In the genomic region with DNA sequence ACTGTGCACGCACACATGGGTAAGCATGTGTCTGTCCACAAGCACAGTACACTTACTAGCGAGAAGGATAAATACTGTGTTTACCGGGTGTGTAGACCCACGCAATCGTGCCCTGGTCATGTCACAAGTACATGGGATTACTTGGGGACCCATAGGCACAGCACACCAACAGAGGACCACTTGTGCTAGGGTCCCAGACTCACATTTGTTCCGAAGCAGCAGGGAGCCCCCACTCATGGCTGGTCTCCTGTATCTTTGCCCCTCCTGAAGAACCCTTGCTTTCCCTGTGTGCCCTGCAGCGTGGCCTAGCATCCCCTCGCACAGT, we compare ENCODE assay signal across 8 mouse cellular contexts. TPM values are rescaled to one million over a fixed set of nuclear protein-coding genes. Genes with fewer than 3 reads are reported as not detected.
DNase-seq lines count a peak whose midpoint lies in the region; ATAC-seq and TF ChIP-seq lines count a peak whose summit lies in the region.

No protein-coding gene starts in this region.

- 37% methylated on average over 8 of the region's 8 CpGs for WGBS in neural tube, embryonic 11.5 days
- 51% methylated on average over 8 of the region's 8 CpGs for WGBS in limb, embryonic 13.5 days
- WGBS in stomach, postnatal 0 days: 63% methylated on average over 8 of the region's 8 CpGs
- WGBS in lung, adult 2 months: 73% methylated on average over 8 of the region's 8 CpGs

- no peak for TF ChIP-seq EP300 in stomach, postnatal 0 days (optimal IDR thresholded peaks at IDR 0.05)

- H3K4me3 ChIP-seq in neural tube, embryonic 11.5 days (ENCODE audit: low read depth, low read length): peak overlapping the region; percentile 51
- H3K4me3 ChIP-seq in limb, embryonic 13.5 days: peak overlapping the region; percentile 57
- no peak overlapping the region for H3K4me3 ChIP-seq in stomach, postnatal 0 days (ENCODE audit: low read depth, low read length)
- H3K4me3 ChIP-seq in lung, adult 2 months (replicated peaks; ENCODE audit: extremely low read depth, low read depth, low read length): no peak overlapping the region

- peak; percentile 32 for DNase-seq in cerebellum, adult 8-10 months
- DNase-seq in cerebellum, adult 11 months: no peak
- no peak for DNase-seq in neural tube, embryonic 11.5 days (ENCODE audit: low spot score)
- no peak for DNase-seq in neural tube, embryonic 10.5 days (ENCODE audit: extremely low spot score, low spot score)
- no peak for DNase-seq in stomach, postnatal 0 days (ENCODE audit: low spot score)
- DNase-seq in lung, adult 2 months: no peak
- no peak for DNase-seq in right cerebral cortex, postnatal 25 days

- ATAC-seq in neural tube, embryonic 11.5 days (ENCODE audit: insufficient read depth, low FRiP score, low TSS enrichment): no peak
- no peak for ATAC-seq in limb, embryonic 13.5 days (ENCODE audit: low FRiP score, low read depth)
- ATAC-seq in stomach, postnatal 0 days (ENCODE audit: low FRiP score, low TSS enrichment): no peak

- no peaks in the 10 kb centered on the region for H3K36me3 ChIP-seq in neural tube, embryonic 11.5 days (ENCODE audit: control insufficient read depth, insufficient read depth, low read length)
- peaks cover 8% of the 10 kb centered on the region; the same call in 1 of the 2 replicates for H3K36me3 ChIP-seq in limb, embryonic 13.5 days
- H3K36me3 ChIP-seq in stomach, postnatal 0 days (ENCODE audit: control insufficient read depth, insufficient read depth, low read length): no peaks in the 10 kb centered on the region

- no peak overlapping the region for H3K27ac ChIP-seq in neural tube, embryonic 11.5 days (ENCODE audit: low read depth, low read length)
- H3K27ac ChIP-seq in limb, embryonic 13.5 days: no peak overlapping the region
- H3K27ac ChIP-seq in stomach, postnatal 0 days (replicated peaks): no peak overlapping the region

- H3K4me1 ChIP-seq in neural tube, embryonic 11.5 days (ENCODE audit: control insufficient read depth, insufficient read depth, low read length): peaks cover 39% of the 10 kb centered on the region
- H3K4me1 ChIP-seq in limb, embryonic 13.5 days: peaks cover 70% of the 10 kb centered on the region
- H3K4me1 ChIP-seq in stomach, postnatal 0 days (replicated peaks; ENCODE audit: control insufficient read depth, insufficient read depth): 0 out of 2 replicates have a peak, but pooled peaks cover 3% of the 10 kb centered on the region
- H3K4me1 ChIP-seq in lung, adult 2 months (ENCODE audit: control insufficient read depth, insufficient read depth, low read length): peaks cover 12% of the 10 kb centered on the region

- no peaks in the 10 kb centered on the region for H3K9me3 ChIP-seq in neural tube, embryonic 11.5 days (ENCODE audit: control insufficient read depth, low read length)
- H3K9me3 ChIP-seq in limb, embryonic 13.5 days: no peaks in the 10 kb centered on the region
- H3K9me3 ChIP-seq in stomach, postnatal 0 days (ENCODE audit: control insufficient read depth, low read length): no peaks in the 10 kb centered on the region

- TF ChIP-seq CTCF in stomach, postnatal 0 days (IDR thresholded peaks at IDR 0.05; ENCODE audit: low read depth): no peak
- no peak for TF ChIP-seq CTCF in lung, adult 2 months (IDR thresholded peaks at IDR 0.05; ENCODE audit: insufficient read depth, low read length)

- H3K4me2 ChIP-seq in neural tube, embryonic 11.5 days (ENCODE audit: low read depth): peak overlapping the region; percentile 98
- peak overlapping the region; percentile 99 for H3K4me2 ChIP-seq in limb, embryonic 13.5 days (replicated peaks)
- peak overlapping the region; percentile 81 for H3K4me2 ChIP-seq in stomach, postnatal 0 days (replicated peaks; ENCODE audit: low read depth)

- H3K27me3 ChIP-seq in neural tube, embryonic 11.5 days (ENCODE audit: control insufficient read depth, insufficient read depth, low read length): peaks cover 6% of the 10 kb centered on the region
- H3K27me3 ChIP-seq in limb, embryonic 13.5 days: peaks cover 30% of the 10 kb centered on the region
- H3K27me3 ChIP-seq in stomach, postnatal 0 days (ENCODE audit: control insufficient read depth, insufficient read depth, low read length): no peaks in the 10 kb centered on the region

- TF ChIP-seq POLR2A in lung, adult 2 months (IDR thresholded peaks at IDR 0.05; ENCODE audit: borderline replicate concordance, extremely low read depth, low read depth, low read length): no peak

- H3K9ac ChIP-seq in neural tube, embryonic 11.5 days (ENCODE audit: low read length): 0 out of 2 replicates have a peak overlapping the region, but pooled peaks have one; percentile 14
- H3K9ac ChIP-seq in limb, embryonic 13.5 days: no peak overlapping the region
- H3K9ac ChIP-seq in stomach, postnatal 0 days (ENCODE audit: low read length): 0 out of 2 replicates have a peak overlapping the region, but pooled peaks have one; percentile 63

RNA-seq across cellular contexts. Expression of gene Lix1l, which starts 1.9 kb away (rescaled TPM):
- polyA plus RNA-seq in neural tube, embryonic 11.5 days (2014; fragmentation: Nextera tagmentation; extraction: Ambion mirVana): 8.0 and 8.7 TPM in 2 replicates
- 8.4 and 8.7 TPM in 2 replicates for polyA plus RNA-seq in limb, embryonic 13.5 days (2015; fragmentation: Nextera tagmentation; extraction: Ambion mirVana)
- 3.7 and 3.8 TPM in 2 replicates for polyA plus RNA-seq in stomach, postnatal 0 days (2015; fragmentation: Nextera tagmentation; extraction: Ambion mirVana)
- 20.6 and 34.4 TPM in 2 replicates for polyA plus RNA-seq in lung, adult 2 months (2012; rRNA removed)

RNA-seq across cellular contexts. Expression of gene Ankrd34a, which starts 2.6 kb away (rescaled TPM):
- polyA plus RNA-seq in neural tube, embryonic 11.5 days (2014; fragmentation: Nextera tagmentation; extraction: Ambion mirVana): 2.8 and 3.6 TPM in 2 replicates
- 3.0 and 3.1 TPM in 2 replicates for polyA plus RNA-seq in limb, embryonic 13.5 days (2015; fragmentation: Nextera tagmentation; extraction: Ambion mirVana)
- polyA plus RNA-seq in stomach, postnatal 0 days (2015; fragmentation: Nextera tagmentation; extraction: Ambion mirVana): 1.3 TPM in 2 replicates
- 0.27 and 0.44 TPM in 2 replicates for polyA plus RNA-seq in lung, adult 2 months (2012; rRNA removed)

RNA-seq across cellular contexts. Expression of gene Polr3gl, which starts 5.0 kb away (rescaled TPM):
- polyA plus RNA-seq in neural tube, embryonic 11.5 days (2014; fragmentation: Nextera tagmentation; extraction: Ambion mirVana): 12.8 and 15.8 TPM in 2 replicates
- polyA plus RNA-seq in limb, embryonic 13.5 days (2015; fragmentation: Nextera tagmentation; extraction: Ambion mirVana): 48.8 and 55.6 TPM in 2 replicates
- 16.1 and 20.1 TPM in 2 replicates for polyA plus RNA-seq in stomach, postnatal 0 days (2015; fragmentation: Nextera tagmentation; extraction: Ambion mirVana)
- polyA plus RNA-seq in lung, adult 2 months (2012; rRNA removed): 18.3 and 21.3 TPM in 2 replicates

RNA-seq across cellular contexts. Expression of gene Gm16253, which starts 22.2 kb away (rescaled TPM):
- 0.46 and 0.49 TPM in 2 replicates for polyA plus RNA-seq in neural tube, embryonic 11.5 days (2014; fragmentation: Nextera tagmentation; extraction: Ambion mirVana)
- 1.3 and 1.5 TPM in 2 replicates for polyA plus RNA-seq in limb, embryonic 13.5 days (2015; fragmentation: Nextera tagmentation; extraction: Ambion mirVana)
- 0.18 and 0.46 TPM in 2 replicates for polyA plus RNA-seq in stomach, postnatal 0 days (2015; fragmentation: Nextera tagmentation; extraction: Ambion mirVana)
- not detected in 2 replicates for polyA plus RNA-seq in lung, adult 2 months (2012; rRNA removed)

RNA-seq across cellular contexts. Expression of gene Rbm8a, which starts 30.7 kb away (rescaled TPM):
- 187 and 188 TPM in 2 replicates for polyA plus RNA-seq in neural tube, embryonic 11.5 days (2014; fragmentation: Nextera tagmentation; extraction: Ambion mirVana)
- 156 and 157 TPM in 2 replicates for polyA plus RNA-seq in limb, embryonic 13.5 days (2015; fragmentation: Nextera tagmentation; extraction: Ambion mirVana)
- 70.9 and 75.5 TPM in 2 replicates for polyA plus RNA-seq in stomach, postnatal 0 days (2015; fragmentation: Nextera tagmentation; extraction: Ambion mirVana)
- 5.0 and 12.2 TPM in 2 replicates for polyA plus RNA-seq in lung, adult 2 months (2012; rRNA removed)

Comparison
In these comparisons a context has a peak if more than half of its experiments do, and no peak if none do; other contexts are left out.
1. H3K4me3 ChIP-seq: peak in neural tube, embryonic 11.5 days (single experiment) and limb, embryonic 13.5 days (single experiment); none in stomach, postnatal 0 days (single experiment) and lung, adult 2 months (single experiment).
2. Peak in every context shown above with its lines, with median percentiles within 50 percentile points of each other: H3K4me2 ChIP-seq.